In the genomic region with DNA sequence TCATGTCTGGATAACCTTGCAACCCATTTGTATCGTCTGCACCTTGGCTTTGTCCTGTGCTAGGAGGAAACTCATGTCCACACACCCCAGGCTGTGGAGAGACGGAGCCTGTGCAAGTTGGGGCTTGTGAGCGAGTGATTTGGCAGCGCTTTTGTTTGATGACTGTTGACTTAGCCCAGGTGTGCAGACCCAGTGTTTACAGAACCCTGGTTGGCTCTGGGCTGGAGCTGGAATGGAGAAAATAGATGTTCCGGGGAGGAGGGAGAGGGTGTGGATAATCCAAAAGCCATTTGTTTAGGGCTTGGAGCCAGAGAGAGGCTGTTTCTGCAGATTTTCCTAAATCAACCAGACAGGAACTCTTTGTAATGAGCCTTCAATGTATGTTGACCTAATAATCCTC, we compare ENCODE assay signal across 13 mouse cellular contexts. TPM values are rescaled to one million over a fixed set of nuclear protein-coding genes. Genes with fewer than 3 reads are reported as not detected.
DNase-seq lines count a peak whose midpoint lies in the region; ATAC-seq and TF ChIP-seq lines count a peak whose summit lies in the region.
"Had no signal": no experiment of that assay in that cellular context is flagged by ENCODE, and none has a peak within 500 bp of the region (broad histone marks: within the 10 kb centered on the region; RNA-seq: fewer than 3 reads in every experiment).

No protein-coding gene starts in this region.

- no peak overlapping the region for H3K4me3 ChIP-seq in kidney, adult 2 months (ENCODE audit: insufficient read depth, low read depth, low read length)
- H3K4me3 ChIP-seq in embryonic facial prominence, embryonic 13.5 days = no peak overlapping the region
- no peak overlapping the region for H3K4me3 ChIP-seq in limb, embryonic 13.5 days
- H3K4me3 ChIP-seq: midbrain, embryonic 12.5 days had no signal

- no peaks in the 10 kb centered on the region for H3K36me3 ChIP-seq in kidney, adult 2 months (ENCODE audit: control insufficient read depth, insufficient read depth, low read length)
- H3K36me3 ChIP-seq in embryonic facial prominence, embryonic 13.5 days = no peaks in the 10 kb centered on the region
- no peaks in the 10 kb centered on the region for H3K36me3 ChIP-seq in limb, embryonic 13.5 days
- H3K36me3 ChIP-seq: midbrain, embryonic 12.5 days had no signal

- WGBS in kidney, adult 2 months = 71% methylated on average over 5 of the region's 5 CpGs
- WGBS in embryonic facial prominence, embryonic 13.5 days = 51% methylated on average over 5 of the region's 5 CpGs
- WGBS in limb, embryonic 13.5 days = 46% methylated on average over 5 of the region's 5 CpGs

- no peaks in the 10 kb centered on the region for H3K9me3 ChIP-seq in embryonic facial prominence, embryonic 13.5 days
- no peaks in the 10 kb centered on the region for H3K9me3 ChIP-seq in limb, embryonic 13.5 days
- H3K9me3 ChIP-seq: midbrain, embryonic 12.5 days had no signal

- no peak overlapping the region for H3K4me2 ChIP-seq in embryonic facial prominence, embryonic 13.5 days
- no peak overlapping the region for H3K4me2 ChIP-seq in limb, embryonic 13.5 days (replicated peaks)
- H3K4me2 ChIP-seq: midbrain, embryonic 12.5 days had no signal

- no peak for TF ChIP-seq CTCF in kidney, adult 2 months (conservative IDR thresholded peaks at IDR 0.05; ENCODE audit: insufficient read depth, insufficient read length, low read depth, low read length)

- no peaks in the 10 kb centered on the region for H3K27me3 ChIP-seq in kidney, adult 2 months (replicated peaks; ENCODE audit: control insufficient read depth, insufficient read depth, low read length)
- no peaks in the 10 kb centered on the region for H3K27me3 ChIP-seq in embryonic facial prominence, embryonic 13.5 days
- H3K27me3 ChIP-seq in limb, embryonic 13.5 days = no peaks in the 10 kb centered on the region

- H3K4me1 ChIP-seq in kidney, adult 2 months (ENCODE audit: control insufficient read depth, insufficient read depth, low read length) = peaks cover 47% of the 10 kb centered on the region
- peaks cover 68% of the 10 kb centered on the region for H3K4me1 ChIP-seq in embryonic facial prominence, embryonic 13.5 days
- H3K4me1 ChIP-seq in limb, embryonic 13.5 days = peaks cover 74% of the 10 kb centered on the region

- H3K9ac ChIP-seq in embryonic facial prominence, embryonic 13.5 days = no peak overlapping the region
- no peak overlapping the region for H3K9ac ChIP-seq in limb, embryonic 13.5 days
- H3K9ac ChIP-seq: midbrain, embryonic 12.5 days had no signal

- H3K27ac ChIP-seq in kidney, adult 2 months (ENCODE audit: insufficient read depth, low read depth, low read length) = peak overlapping the region; percentile 61
- H3K27ac ChIP-seq in embryonic facial prominence, embryonic 13.5 days = peak overlapping the region; percentile 74
- H3K27ac ChIP-seq in limb, embryonic 13.5 days = peak overlapping the region; percentile 52
- H3K27ac ChIP-seq: midbrain, embryonic 12.5 days had no signal

- TF ChIP-seq POLR2A in kidney, adult 2 months (IDR thresholded peaks at IDR 0.05; ENCODE audit: low read depth, low read length) = no peak

- ATAC-seq in embryonic facial prominence, embryonic 13.5 days (ENCODE audit: insufficient number of reproducible peaks, insufficient read depth, low FRiP score, low TSS enrichment, low read depth) = peak; percentile 27; the same call in 1 of the 2 replicates
- no peak for ATAC-seq in limb, embryonic 13.5 days (ENCODE audit: low FRiP score, low read depth)

- no peak for DNase-seq in kidney, adult 2 months
- DNase-seq in kidney, postnatal 36 days = no peak
- DNase-seq in NIH3T3 (ENCODE audit: low read depth) = peak; percentile 28
- DNase-seq in thymus, adult 18-20 months = no peak
- no peak for DNase-seq in urinary bladder, postnatal 25 days (ENCODE audit: low spot score)
- DNase-seq in ovary, postnatal 14 days (ENCODE audit: low spot score) = no peak
- DNase-seq: adrenal gland, postnatal 14 days; cerebellum, postnatal 10 days; layer of hippocampus, postnatal 36 days; thymus, postnatal 25 days had no signal

RNA-seq across cellular contexts. Expression of gene Mrps23, which starts 50.3 kb away (rescaled TPM):
- 53.0 and 61.6 TPM in 2 replicates for polyA plus RNA-seq in kidney, adult 2 months (2012; rRNA removed)
- polyA plus RNA-seq in embryonic facial prominence, embryonic 13.5 days (2015; fragmentation: Nextera tagmentation; extraction: Ambion mirVana) = 64.1 and 69.4 TPM in 2 replicates
- 54.8 and 55.5 TPM in 2 replicates for polyA plus RNA-seq in limb, embryonic 13.5 days (2015; fragmentation: Nextera tagmentation; extraction: Ambion mirVana)

RNA-seq across cellular contexts. Expression of gene Cuedc1, which starts 56.0 kb away (rescaled TPM):
- polyA plus RNA-seq in kidney, adult 2 months (2012; rRNA removed) = 16.5 and 18.5 TPM in 2 replicates
- polyA plus RNA-seq in embryonic facial prominence, embryonic 13.5 days (2015; fragmentation: Nextera tagmentation; extraction: Ambion mirVana) = 34.9 and 40.3 TPM in 2 replicates
- polyA plus RNA-seq in limb, embryonic 13.5 days (2015; fragmentation: Nextera tagmentation; extraction: Ambion mirVana) = 37.2 and 37.7 TPM in 2 replicates
